Mouse (Mus musculus): Measurements from ENCODE around the gene B9d2.

GRCm38 (mm10) chr7:25669158-25669557, 11.4 kb upstream of the B9d2 start:
- TF ChIP-seq ZNF384 (IDR thresholded peaks at IDR 0.05; ENCODE audit: low read depth, low read length) (no peak), MAFK (IDR thresholded peaks at IDR 0.05; ENCODE audit: insufficient read depth, low read depth, low read length) (no peak), HCFC1 (IDR thresholded peaks at IDR 0.05; ENCODE audit: borderline replicate concordance, insufficient read depth, low read length) (no peak), CHD2 (IDR thresholded peaks at IDR 0.05; ENCODE audit: low read depth, low read length) (no peak), ZC3H11A (IDR thresholded peaks at IDR 0.05; ENCODE audit: borderline replicate concordance, low read depth, low read length) (no peak)
